Mouse (Mus musculus): ENCODE measurements around the gene Cyyr1. TPM values are rescaled to one million over a fixed set of nuclear protein-coding genes. Genes with fewer than 3 reads are reported as not detected.

Cyyr1 gene
- polyA plus RNA-seq, 1 experiment from 2014 or later: 4.0 TPM

DNA sequence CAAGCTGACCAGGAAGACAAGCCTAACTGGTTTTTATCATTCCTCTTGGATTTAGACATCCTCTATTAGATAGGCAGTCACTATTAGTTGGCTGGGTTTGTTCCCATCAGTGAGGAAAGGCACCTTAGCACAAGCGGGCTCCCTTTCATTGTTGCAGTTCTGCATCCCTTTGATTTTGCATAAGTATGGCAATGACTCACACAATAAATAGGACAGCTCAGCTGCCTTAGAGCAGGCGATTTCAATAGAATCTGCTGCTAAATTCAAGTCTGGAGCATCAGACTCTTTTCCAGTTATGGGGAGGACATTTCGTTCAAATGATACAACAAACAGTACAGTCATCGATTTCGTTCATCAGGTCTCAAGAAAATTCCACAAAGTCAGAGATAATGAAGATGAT is 49.8 kb downstream of the Cyyr1 start:
- Histone ChIP-seq H3K9me3 (ENCODE audit: control insufficient read depth, low read length) (no peaks in the 10 kb centered on the region), H3K36me3 (ENCODE audit: control insufficient read depth, insufficient read depth, low read length) (no peaks in the 10 kb centered on the region), H3K27me3 (replicated peaks; ENCODE audit: control insufficient read depth, insufficient read depth, low read length) (no peaks in the 10 kb centered on the region), H3K27ac (replicated peaks; ENCODE audit: low read depth, low read length) (no peak overlapping the region), H3K4me1 (ENCODE audit: control insufficient read depth, insufficient read depth, low read length) (no peaks in the 10 kb centered on the region), H3K9ac (ENCODE audit: low read depth, low read length) (no peak overlapping the region), H3K4me3 (ENCODE audit: low read depth, low read length) (no peak overlapping the region), H3K4me2 (ENCODE audit: low read depth, low read length) (no peak overlapping the region)
- ATAC-seq (ENCODE audit: low read depth) (no peak), DNase-seq (ENCODE audit: low spot score) (no peak)
- WGBS: 81% methylated on average over 5 of the region's 5 CpGs

DNA sequence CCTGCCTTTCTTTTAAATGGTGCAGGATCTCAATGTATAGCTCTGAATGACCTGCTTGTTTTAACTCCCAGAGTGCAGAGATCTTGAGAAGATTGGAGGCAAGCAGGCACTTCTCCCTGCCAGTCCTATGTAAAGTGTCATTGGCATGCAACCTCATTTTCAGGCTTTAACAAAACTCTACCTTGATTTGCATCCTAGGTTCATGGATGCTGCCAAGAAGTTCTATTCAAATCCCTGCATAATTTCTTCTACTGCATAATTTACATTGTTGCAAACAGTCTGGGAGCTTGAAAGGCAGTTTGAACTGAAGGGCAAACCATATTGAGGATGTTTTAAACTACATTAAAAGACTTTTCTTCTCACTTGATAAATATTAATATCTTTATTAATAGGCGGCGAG is 57.4 kb downstream of the Cyyr1 start:
- no peaks in the 10 kb centered on the region for H3K9me3 ChIP-seq (ENCODE audit: control insufficient read depth, low read length)
- ATAC-seq (ENCODE audit: low read depth) (no peak), DNase-seq (ENCODE audit: low spot score) (no peak)
- WGBS: 94% methylated on average over 2 of the region's 2 CpGs
- no peaks in the 10 kb centered on the region for H3K36me3 ChIP-seq (ENCODE audit: control insufficient read depth, insufficient read depth, low read length)
- no peak overlapping the region for H3K4me3 ChIP-seq (ENCODE audit: low read depth, low read length)
- no peaks in the 10 kb centered on the region for H3K4me1 ChIP-seq (ENCODE audit: control insufficient read depth, insufficient read depth, low read length)
- no peak overlapping the region for H3K4me2 ChIP-seq (ENCODE audit: low read depth, low read length)
- no peak overlapping the region for H3K27ac ChIP-seq (replicated peaks; ENCODE audit: low read depth, low read length)
- H3K27me3 ChIP-seq (replicated peaks; ENCODE audit: control insufficient read depth, insufficient read depth, low read length): no peaks in the 10 kb centered on the region
- no peak overlapping the region for H3K9ac ChIP-seq (ENCODE audit: low read depth, low read length)

DNA sequence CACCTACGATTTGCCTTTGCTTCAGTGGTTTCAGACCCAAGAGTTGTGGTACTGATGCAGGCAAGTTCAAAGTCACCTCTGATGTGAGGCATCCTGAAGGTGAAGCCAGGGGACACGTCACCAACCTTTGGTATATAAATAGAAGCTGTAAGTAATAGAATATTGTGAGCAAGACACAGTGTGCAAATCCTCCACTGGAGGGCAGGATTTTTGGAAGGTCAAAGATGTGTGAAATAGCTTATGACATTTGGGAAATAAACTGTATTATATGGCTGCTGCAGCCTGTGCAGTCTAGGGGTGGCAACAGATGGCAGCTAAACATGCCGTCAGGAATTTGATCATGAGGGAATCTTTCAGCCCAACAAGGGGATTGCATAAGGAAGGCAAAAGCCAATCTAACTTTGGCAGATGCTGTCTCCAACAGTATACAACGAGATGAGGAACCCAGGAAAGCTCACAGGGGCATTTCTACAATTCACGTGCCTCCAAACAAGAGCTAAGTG is 65.0 kb downstream of the Cyyr1 start:
- DNase-seq (ENCODE audit: low spot score): no peak

DNA sequence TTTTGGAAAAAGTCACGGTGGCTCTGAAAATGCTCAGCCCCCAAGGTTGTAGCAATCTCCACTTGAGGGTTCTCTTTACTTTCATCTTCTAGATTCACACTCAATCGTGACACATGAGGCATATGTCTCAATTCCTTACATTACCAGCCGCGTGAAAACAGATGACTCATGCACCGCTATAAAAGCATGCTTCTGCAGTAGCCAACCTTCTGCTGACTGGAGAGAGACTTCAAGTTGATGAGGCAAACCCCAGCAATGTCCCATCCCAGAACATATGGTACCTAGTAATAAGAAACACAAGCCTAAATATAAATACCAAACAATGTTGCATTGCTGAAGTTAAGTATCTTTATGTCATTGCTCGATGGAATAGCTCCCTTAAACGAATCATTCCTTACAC is 65.9 kb downstream of the Cyyr1 start:
- 86% methylated on average over 7 of the region's 7 CpGs for WGBS

More for the DNA sequence above, 65.0 kb downstream of the Cyyr1 start:
- no peaks in the 10 kb centered on the region for H3K27me3 ChIP-seq (replicated peaks; ENCODE audit: control insufficient read depth, insufficient read depth, low read length)
- H3K4me2 ChIP-seq (ENCODE audit: low read depth, low read length): no peak overlapping the region
- H3K4me1 ChIP-seq (ENCODE audit: control insufficient read depth, insufficient read depth, low read length): no peaks in the 10 kb centered on the region
- H3K27ac ChIP-seq (replicated peaks; ENCODE audit: low read depth, low read length): no peak overlapping the region
- H3K9ac ChIP-seq (ENCODE audit: low read depth, low read length): no peak overlapping the region
- no peaks in the 10 kb centered on the region for H3K36me3 ChIP-seq (ENCODE audit: control insufficient read depth, insufficient read depth, low read length)
- H3K9me3 ChIP-seq (ENCODE audit: control insufficient read depth, low read length): no peaks in the 10 kb centered on the region
- ATAC-seq (ENCODE audit: low read depth): no peak
- H3K4me3 ChIP-seq (ENCODE audit: low read depth, low read length): no peak overlapping the region
- WGBS: 73% methylated on average over 5 of the region's 5 CpGs

DNA sequence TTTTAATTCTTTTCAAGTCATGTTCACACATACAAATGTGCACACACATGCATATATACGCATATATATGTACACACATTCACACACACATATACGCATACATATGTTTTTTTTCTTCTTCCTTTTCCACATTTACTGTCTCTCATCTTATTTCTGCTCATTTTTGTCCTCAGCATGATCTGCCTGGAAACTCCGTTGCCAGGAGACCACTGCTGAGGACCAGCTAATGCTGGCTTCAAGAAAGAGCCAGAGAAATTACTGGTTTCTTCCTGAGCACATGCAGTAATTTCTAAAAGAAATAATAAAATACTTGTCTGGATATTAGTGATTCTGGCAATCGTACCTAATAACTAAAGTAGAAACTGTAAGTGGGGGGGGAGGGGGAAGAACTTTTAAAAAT is 68.6 kb downstream of the Cyyr1 start:
- 89% methylated on average over 4 of the region's 4 CpGs for WGBS
- no peaks in the 10 kb centered on the region for H3K4me1 ChIP-seq (ENCODE audit: control insufficient read depth, insufficient read depth, low read length)
- no peak for ATAC-seq (ENCODE audit: low read depth)

More for the DNA sequence above, 65.9 kb downstream of the Cyyr1 start:
- H3K27me3 ChIP-seq (replicated peaks; ENCODE audit: control insufficient read depth, insufficient read depth, low read length): no peaks in the 10 kb centered on the region
- H3K9me3 ChIP-seq (ENCODE audit: control insufficient read depth, low read length): no peaks in the 10 kb centered on the region
- DNase-seq (ENCODE audit: low spot score) (no peak), ATAC-seq (ENCODE audit: low read depth) (no peak)
- no peak overlapping the region for H3K4me3 ChIP-seq (ENCODE audit: low read depth, low read length)
- no peak overlapping the region for H3K9ac ChIP-seq (ENCODE audit: low read depth, low read length)
- no peak overlapping the region for H3K4me2 ChIP-seq (ENCODE audit: low read depth, low read length)
- no peaks in the 10 kb centered on the region for H3K4me1 ChIP-seq (ENCODE audit: control insufficient read depth, insufficient read depth, low read length)
- no peaks in the 10 kb centered on the region for H3K36me3 ChIP-seq (ENCODE audit: control insufficient read depth, insufficient read depth, low read length)
- H3K27ac ChIP-seq (replicated peaks; ENCODE audit: low read depth, low read length): no peak overlapping the region

DNA sequence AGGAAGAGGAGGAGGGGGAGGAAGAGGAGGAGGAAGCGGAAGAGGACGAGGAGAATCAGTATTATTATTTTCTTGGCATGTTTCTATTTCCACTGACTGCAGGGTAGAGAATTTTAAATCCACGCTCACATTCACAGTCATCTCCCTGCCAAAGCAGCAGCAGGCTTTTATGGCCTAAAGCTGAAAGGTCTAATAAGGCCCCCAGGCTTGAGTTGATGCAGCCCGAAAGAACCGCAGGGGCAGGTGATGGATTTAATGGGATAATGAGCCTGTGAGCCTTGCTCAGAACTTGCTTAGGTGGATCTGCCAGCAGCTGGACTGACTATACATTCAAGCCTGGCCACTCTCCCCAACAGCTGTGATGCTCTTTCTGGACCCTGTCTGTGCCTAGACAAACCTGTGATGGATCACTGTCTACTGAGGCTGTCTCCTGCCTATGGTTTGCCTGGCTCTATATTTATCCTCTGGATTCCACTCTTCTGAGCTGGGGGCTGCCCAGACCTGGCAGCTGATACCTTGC is 78.6 kb downstream of the Cyyr1 start:
- Histone ChIP-seq H3K4me1 (ENCODE audit: control insufficient read depth, insufficient read depth, low read length) (no peaks in the 10 kb centered on the region), H3K9ac (ENCODE audit: low read depth, low read length) (no peak overlapping the region), H3K9me3 (ENCODE audit: control insufficient read depth, low read length) (no peaks in the 10 kb centered on the region), H3K27me3 (replicated peaks; ENCODE audit: control insufficient read depth, insufficient read depth, low read length) (no peaks in the 10 kb centered on the region), H3K4me3 (ENCODE audit: low read depth, low read length) (no peak overlapping the region), H3K27ac (replicated peaks; ENCODE audit: low read depth, low read length) (no peak overlapping the region), H3K4me2 (ENCODE audit: low read depth, low read length) (no peak overlapping the region), H3K36me3 (ENCODE audit: control insufficient read depth, insufficient read depth, low read length) (no peaks in the 10 kb centered on the region)
- DNase-seq (ENCODE audit: low spot score): no peak
- 56% methylated on average over 5 of the region's 5 CpGs for WGBS
- 0 out of 2 replicates have a peak, but pooled peaks have one; percentile 18 for ATAC-seq (ENCODE audit: low read depth)

More for the DNA sequence above, 68.6 kb downstream of the Cyyr1 start:
- no peak for DNase-seq (ENCODE audit: low spot score)
- Histone ChIP-seq H3K36me3 (ENCODE audit: control insufficient read depth, insufficient read depth, low read length) (no peaks in the 10 kb centered on the region), H3K9me3 (ENCODE audit: control insufficient read depth, low read length) (no peaks in the 10 kb centered on the region), H3K4me3 (ENCODE audit: low read depth, low read length) (no peak overlapping the region), H3K27ac (replicated peaks; ENCODE audit: low read depth, low read length) (no peak overlapping the region), H3K4me2 (ENCODE audit: low read depth, low read length) (no peak overlapping the region), H3K27me3 (replicated peaks; ENCODE audit: control insufficient read depth, insufficient read depth, low read length) (no peaks in the 10 kb centered on the region), H3K9ac (ENCODE audit: low read depth, low read length) (no peak overlapping the region)

DNA sequence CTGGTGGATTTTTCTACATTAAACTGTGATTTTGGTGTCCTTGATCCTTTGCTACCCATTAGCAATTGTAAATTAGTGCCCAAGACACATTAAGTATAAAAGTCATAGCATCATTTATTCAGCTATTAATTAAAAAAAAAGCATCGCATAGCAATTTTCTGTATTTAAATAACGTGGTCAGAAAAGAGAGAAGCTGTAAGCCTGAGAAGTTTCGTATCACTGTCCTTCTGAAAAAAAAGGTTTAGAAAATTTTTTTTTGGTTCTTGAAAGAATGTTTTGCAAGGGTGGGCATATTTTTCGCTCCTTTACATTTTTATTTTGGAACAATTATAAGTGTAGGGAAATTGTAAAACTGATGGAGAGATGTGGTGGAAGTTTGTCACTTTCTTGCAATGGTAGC is 83.1 kb downstream of the Cyyr1 start:
- Histone ChIP-seq H3K27ac (replicated peaks; ENCODE audit: low read depth, low read length) (no peak overlapping the region), H3K4me1 (ENCODE audit: control insufficient read depth, insufficient read depth, low read length) (no peaks in the 10 kb centered on the region), H3K36me3 (ENCODE audit: control insufficient read depth, insufficient read depth, low read length) (no peaks in the 10 kb centered on the region), H3K27me3 (replicated peaks; ENCODE audit: control insufficient read depth, insufficient read depth, low read length) (no peaks in the 10 kb centered on the region), H3K9me3 (ENCODE audit: control insufficient read depth, low read length) (no peaks in the 10 kb centered on the region), H3K4me3 (ENCODE audit: low read depth, low read length) (no peak overlapping the region), H3K9ac (ENCODE audit: low read depth, low read length) (no peak overlapping the region), H3K4me2 (ENCODE audit: low read depth, low read length) (no peak overlapping the region)
- no peak for ATAC-seq (ENCODE audit: low read depth)
- no peak for DNase-seq (ENCODE audit: low spot score)
- 91% methylated on average over 4 of the region's 4 CpGs for WGBS

DNA sequence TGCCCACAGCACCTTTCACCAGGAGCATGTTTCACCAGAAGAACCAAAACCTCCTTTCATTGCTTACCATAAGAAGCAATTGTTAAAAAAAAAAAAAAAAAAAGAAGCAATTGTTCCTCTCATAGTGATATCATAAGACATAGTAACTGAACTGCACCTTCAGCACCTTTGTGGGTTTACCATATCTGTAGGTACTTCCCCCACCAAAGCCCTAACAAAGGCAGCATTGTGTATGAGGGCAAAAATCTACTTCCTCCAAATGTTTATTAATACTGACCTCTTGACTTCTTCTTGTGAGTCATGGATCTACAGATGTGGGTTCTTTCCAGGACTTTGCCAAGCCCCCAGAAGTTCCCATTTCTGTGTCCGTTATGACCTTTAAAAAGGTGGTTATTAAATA is 98.2 kb downstream of the Cyyr1 start:
- no peak overlapping the region for H3K27ac ChIP-seq (replicated peaks; ENCODE audit: low read depth, low read length)

DNA sequence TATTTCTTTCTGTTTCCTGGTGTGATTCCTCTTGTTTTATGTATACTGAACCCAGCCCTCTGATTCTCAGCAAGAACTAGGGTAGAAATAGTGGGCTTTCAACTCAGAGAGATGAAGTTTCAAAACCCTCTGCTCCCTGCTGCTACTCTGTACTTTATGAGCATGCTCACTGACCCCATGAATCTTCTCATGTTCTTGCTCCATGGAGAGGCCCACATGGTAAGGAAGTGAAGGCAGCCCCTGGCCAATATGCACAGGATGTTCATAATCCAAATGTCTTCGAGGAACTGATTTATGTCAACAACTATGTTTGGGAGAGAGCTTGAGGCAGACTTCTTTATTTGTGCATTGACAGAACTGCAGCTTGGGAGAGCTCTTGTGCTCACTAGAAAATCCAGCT is 106.9 kb downstream of the Cyyr1 start:
- Histone ChIP-seq H3K36me3 (ENCODE audit: control insufficient read depth, insufficient read depth, low read length) (no peaks in the 10 kb centered on the region), H3K4me1 (ENCODE audit: control insufficient read depth, insufficient read depth, low read length) (no peaks in the 10 kb centered on the region), H3K9me3 (ENCODE audit: control insufficient read depth, low read length) (no peaks in the 10 kb centered on the region), H3K27me3 (replicated peaks; ENCODE audit: control insufficient read depth, insufficient read depth, low read length) (no peaks in the 10 kb centered on the region), H3K9ac (ENCODE audit: low read depth, low read length) (no peak overlapping the region), H3K27ac (replicated peaks; ENCODE audit: low read depth, low read length) (no peak overlapping the region), H3K4me2 (ENCODE audit: low read depth, low read length) (no peak overlapping the region), H3K4me3 (ENCODE audit: low read depth, low read length) (no peak overlapping the region)
- ATAC-seq (ENCODE audit: low read depth) (no peak), DNase-seq (ENCODE audit: low spot score) (no peak)
- 43% methylated on average over 1 of the region's 1 CpGs for WGBS

More for the DNA sequence above, 98.2 kb downstream of the Cyyr1 start:
- Histone ChIP-seq H3K9me3 (ENCODE audit: control insufficient read depth, low read length) (no peaks in the 10 kb centered on the region), H3K27me3 (replicated peaks; ENCODE audit: control insufficient read depth, insufficient read depth, low read length) (no peaks in the 10 kb centered on the region), H3K4me1 (ENCODE audit: control insufficient read depth, insufficient read depth, low read length) (no peaks in the 10 kb centered on the region), H3K4me2 (ENCODE audit: low read depth, low read length) (no peak overlapping the region), H3K4me3 (ENCODE audit: low read depth, low read length) (no peak overlapping the region), H3K9ac (ENCODE audit: low read depth, low read length) (no peak overlapping the region), H3K36me3 (ENCODE audit: control insufficient read depth, insufficient read depth, low read length) (no peaks in the 10 kb centered on the region)
- ATAC-seq (ENCODE audit: low read depth) (no peak), DNase-seq (ENCODE audit: low spot score) (no peak)
- WGBS: 78% methylated on average over 1 of the region's 1 CpGs

Measured in embryonic facial prominence, embryonic 14.5 days (tissue).